Mouse (Mus musculus) B cell, adult 2 months (primary cell): ENCODE results near the gene Ankfn1.

Experiments
- DNase-seq, 2 experiments: peaks; one replicate each; pipeline ENCODE4 v3.0.0; 2022

The Ankfn1 gene

DNA sequence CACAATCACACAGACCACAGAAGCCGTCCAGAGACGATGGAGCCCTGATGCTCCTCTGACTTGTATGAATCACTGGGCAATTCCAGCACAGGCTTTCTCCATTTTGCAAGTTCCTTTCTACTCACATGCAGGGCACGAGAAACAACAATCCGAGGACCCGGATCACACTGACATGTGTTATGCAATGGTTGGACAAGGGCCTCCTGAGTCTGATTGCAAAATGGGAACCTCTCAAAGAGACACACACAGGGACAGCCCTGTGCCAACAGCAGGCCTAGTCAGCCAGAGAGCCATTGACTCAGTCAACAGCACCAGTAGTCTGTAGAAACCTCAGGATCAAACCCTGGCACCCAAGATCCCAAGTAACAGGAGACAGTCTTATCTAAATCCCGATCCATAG, 318.0 kb downstream of the Ankfn1 start:
- DNase-seq = no peak

DNA sequence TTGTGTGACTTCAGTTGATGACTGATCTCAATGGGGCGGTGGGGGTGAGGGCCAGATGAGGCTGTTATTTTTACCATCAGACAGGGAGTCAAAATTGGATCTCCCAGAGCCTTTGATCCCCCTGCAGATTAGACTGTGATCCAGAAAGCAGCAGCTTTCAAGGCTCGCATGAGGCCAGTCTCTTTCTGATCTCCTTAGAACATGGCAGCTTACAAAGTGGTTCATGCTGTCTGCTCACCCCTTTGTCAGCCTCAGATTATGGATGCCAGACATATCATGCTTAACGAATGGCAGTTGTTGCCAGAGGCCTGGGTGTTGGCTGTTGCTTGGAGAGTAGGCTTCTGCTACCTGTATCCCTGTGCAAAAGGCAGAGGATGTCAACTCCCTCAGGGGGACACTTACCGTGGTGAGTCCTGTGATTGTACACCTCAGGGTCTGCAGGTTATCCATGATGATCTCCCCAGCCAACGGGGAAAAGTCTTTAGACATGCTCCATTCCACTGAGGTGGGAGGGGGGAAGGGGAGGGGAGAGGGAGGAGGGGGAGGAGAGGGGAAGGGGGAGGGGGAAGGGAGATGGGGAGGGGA, 321.7 kb downstream of the Ankfn1 start:
- no peak for DNase-seq

DNA sequence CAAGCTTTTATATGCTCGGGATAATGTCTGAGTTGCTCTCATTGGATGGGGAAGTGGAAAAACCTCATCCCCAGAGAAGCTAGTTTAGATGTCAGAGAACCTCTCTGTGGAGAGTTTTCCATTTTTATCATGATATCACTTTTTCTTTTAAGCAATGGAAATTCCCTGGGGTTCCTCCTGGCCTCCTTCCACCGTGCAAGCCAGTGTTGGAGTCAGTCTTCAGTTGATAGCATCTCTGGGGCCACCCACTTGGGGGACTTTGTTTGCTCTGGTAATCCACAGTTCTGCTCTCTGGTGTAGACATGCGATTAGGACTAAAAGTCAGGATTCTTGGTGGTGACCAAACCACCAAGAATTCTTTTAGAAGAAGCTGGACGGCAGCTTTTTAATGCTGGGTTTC, 322.8 kb downstream of the Ankfn1 start:
- DNase-seq = no peak

DNA sequence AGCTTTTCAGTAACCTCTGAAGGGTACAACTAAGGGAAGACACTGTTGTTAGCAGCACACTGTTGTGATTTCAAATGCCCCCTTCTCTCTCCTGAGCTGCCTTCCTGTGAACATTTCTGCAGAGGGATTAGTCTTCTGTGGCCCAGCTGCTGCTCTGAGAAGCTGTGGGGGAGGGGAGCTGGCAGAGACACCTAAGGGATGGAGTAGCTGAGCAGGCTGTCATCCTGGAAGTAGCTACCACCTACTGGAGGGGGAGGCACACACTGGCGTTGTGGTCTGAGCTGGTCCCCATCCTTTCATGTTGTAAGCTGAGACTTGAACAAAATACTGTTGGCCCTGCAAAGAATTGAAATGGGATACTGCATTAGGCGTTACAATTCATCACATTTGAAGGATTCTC, 324.6 kb downstream of the Ankfn1 start:
- DNase-seq = no peak

DNA sequence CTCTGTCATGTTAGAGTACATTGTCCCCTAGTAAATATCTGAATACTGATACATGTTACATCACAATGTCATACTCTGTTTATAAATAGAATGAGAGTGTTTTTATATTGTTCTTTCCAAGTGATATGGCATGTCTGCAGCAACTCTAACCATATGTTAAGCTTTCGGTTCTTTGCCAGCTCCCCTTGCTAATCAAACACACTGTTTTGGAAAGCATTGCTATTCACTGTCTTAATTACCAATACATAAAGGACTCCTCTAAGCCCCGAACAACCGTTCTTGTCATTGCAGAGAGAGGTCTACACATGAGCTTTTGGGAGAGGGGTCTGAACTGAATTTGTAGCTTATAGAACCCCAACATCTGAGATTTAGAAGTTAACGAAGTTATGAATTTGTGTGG, 327.0 kb downstream of the Ankfn1 start:
- no peak for DNase-seq

DNA sequence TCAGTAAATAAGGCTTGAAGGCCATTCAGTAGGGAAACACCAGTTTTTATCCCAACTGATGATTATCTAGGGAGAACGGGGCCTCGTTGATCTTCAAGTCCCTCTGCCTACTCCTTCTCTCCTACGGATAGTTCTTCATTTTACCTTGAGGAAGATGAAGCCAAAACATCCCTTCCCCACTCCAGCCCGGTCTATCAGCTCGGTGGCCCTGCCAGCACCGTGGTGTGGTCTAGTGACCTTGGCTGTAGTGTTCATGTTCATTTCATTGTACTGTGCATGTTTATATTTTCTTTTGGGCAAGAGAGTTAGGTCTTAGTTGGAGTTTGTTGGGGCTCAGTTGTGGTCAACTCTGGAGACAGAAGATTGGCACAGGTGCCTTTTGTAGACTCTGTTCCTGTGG, 328.5 kb downstream of the Ankfn1 start:
- no peak for DNase-seq

DNA sequence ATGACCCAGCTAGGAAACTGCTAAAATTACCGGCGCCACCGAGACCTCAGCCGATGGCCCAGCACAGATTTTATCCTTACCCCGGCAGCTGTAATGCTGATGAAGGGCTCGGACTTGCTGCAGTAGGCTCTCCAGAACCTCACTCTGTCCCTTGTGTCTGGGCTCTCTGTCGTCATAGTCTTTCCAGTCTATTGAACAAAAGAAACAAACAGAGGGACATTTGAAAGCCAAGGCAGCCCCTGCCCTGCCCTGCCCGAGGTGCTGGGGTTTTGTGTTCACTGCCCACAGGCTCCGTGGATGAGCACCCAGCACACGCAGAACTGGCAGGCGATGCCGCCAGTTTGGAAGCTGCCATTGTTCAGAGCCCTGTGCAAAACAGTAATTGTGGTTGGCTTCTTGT, 330.0 kb downstream of the Ankfn1 start:
- DNase-seq = no peak

DNA sequence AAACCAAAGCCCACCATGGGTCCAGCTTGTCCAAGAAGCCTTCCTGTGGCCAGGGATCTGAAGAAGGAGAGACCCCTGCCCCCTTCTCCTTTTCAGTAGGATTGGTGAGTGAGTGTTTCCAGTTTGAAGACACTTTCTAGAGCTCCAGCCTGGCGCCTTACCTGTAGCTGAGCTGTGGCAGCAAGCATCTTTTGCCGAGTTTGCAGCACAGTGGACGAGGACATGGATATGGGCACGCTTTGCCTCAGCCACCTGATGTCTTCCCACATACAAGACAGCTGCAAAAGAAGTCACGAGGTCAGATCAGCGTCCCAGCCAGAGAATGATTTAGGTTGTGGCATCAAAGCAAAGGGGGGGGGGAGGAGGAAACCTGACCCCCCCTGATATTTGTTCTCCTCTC, 336.9 kb downstream of the Ankfn1 start:
- no peak for DNase-seq

DNA sequence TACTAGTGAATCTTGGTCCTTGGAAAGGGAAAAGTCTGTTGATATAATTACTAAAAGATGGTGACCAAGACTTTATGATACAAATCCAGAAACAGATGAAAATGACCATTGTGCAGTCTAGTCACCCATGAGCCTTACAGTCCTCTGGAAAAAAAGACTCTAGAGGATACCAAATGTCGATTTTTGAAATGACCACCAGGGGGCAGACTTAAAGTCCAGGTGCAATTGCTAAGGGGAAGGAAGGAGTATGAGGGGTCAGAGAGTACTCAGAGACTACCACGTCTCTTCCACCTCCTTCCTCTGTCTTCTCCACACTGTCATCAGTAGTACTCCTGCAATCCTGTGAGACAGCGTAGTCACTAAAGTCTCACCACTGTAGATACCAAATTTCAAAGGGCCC, 353.1 kb downstream of the Ankfn1 start:
- peak; percentile 13 to 17 for DNase-seq

DNA sequence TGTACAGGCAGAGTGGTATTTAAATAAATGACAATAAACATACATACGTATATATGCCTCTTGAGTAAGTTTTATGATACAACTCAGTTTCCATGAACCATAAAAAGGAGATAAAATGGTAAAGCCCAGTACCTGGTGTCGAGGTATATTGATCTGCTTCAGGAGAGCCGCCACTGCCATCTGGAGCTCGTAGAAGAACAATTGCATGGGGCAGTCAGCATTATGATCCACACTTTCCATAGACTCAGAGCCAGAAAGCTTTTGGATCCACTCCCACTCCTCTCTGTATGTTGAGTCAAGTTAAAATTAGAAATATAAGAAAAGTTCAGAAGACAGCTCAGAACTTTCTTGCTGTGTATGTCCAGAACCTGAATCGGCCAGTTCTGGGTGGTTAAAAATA, 354.8 kb downstream of the Ankfn1 start:
- no peak for DNase-seq

DNA sequence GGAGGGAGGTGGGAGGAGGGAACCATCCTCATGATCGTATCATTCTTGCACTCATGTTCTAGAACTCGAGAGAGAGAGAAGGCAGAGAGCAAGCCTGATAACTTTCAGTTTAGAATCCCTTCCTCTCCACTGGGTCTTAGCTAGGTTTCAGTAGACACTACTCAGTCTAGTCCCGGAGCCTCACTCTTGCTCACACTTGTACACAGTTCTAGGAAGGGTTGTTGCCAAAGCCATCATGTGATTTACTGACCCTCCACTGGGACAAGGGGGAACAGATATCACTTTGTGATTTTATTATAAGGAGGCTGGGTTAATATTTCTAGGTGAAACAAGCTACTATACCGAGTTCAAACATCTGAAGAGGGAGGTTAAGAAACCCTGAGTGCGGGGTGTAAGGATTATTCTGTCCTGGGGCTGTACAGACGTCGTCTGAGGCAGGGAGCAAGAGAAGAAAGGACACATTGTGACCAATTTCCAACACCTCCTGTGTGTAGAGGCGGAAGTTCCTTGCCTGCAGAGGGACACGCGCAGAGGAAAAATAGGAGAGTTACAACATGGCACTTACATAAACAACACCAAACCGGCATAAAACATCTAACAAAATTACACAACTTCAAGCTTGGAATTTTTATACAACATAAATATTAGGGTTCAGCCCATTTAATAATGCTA, 356.6 kb downstream of the Ankfn1 start:
- DNase-seq = no peak

DNA sequence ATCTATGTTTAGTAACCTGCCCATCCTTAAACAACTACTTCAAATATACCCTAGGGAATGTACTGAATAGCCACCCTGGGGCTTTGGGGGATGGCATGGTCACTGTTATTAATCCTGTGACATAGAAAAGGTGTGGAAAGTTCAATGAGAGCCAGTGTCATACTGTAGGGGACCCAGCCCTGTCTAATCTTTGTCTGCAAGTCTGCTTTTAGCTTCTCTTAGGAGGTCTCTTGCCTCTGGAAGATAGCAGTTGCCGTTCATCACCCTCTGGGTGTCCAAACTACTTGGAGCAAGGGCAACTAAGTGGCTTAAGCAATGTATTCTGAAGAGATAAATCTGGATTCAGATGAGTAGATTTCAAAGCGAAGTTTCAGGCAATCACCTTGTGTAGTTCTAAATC, 357.6 kb downstream of the Ankfn1 start:
- DNase-seq = no peak

DNA sequence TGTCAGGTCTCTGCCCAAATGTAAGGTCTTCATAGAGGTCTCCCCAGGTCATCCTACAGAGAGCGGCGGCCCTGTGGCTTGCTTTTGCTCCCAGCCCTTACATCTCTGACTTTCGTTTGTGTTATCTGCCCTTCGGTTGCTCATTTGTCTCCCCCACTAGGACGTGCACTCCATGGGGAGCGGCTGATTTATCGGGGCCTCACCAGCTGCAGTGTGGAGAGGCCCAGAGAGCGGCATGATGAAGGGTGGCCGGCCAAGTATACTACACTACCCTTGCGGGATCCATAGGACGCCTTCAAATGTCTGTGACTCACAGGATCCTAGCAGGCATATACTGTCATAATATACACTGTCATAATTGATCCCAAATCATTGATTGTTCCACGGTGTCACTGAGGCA, 358.8 kb downstream of the Ankfn1 start:
- no peak for DNase-seq

DNA sequence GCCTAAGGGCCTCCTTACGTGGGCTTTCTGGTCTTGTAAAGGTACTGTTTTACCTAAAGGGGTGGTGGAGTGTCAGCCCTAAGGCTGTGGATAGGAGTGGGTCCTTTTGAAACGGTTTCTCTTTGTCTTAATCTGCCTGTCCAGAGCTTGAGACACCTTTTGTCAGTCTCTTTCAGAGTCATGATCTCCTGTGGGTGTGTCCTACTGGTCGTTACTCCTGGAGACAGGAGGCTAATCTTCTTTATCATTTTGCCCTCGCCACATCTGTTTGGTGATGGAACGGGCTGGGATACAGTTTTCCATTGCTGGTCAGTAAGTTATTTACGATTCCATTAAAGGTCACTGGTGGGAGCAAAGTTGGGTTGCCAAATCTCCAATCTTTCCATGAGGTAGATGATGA, 360.7 kb downstream of the Ankfn1 start:
- DNase-seq = no peak

DNA sequence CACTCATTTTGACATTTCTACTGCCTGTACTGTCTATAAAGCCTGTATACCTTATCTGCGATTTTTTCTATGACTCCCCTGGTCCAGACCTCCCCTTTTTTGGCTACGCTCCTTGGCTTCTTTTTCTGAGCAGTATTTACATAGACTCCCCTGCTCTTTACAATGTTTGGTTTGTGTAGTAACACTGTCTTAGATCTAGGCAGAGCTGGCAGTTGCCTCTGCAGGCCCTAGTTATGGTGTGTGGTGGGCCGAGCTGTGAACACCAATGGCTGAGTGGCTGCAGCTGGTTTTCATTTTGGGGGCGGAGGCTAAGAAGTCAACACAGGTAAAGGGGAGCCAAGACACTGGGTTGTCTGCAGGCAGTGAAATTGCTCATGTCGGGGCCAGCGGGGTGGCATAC, 368.7 kb downstream of the Ankfn1 start:
- DNase-seq = no peak

DNA sequence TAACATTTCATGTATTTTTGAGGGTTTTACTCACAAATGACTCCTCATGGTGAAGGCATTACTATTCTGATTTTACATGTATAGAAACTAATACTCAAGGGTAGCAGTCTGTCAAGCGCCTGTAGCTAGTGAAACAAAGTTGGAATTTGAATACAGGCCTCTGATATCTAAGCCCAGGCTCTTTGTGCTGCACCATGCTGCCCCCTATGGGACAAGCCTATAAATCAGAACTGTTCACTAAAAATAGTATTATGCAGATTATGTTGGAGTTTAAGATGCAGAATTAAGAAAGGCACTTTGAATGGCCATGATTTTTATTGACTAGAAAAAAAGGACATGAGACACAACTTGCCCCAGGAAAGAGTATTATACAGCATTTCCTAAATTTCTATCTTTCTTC, 373.0 kb downstream of the Ankfn1 start:
- peak; percentile 2 to 8 for DNase-seq

DNA sequence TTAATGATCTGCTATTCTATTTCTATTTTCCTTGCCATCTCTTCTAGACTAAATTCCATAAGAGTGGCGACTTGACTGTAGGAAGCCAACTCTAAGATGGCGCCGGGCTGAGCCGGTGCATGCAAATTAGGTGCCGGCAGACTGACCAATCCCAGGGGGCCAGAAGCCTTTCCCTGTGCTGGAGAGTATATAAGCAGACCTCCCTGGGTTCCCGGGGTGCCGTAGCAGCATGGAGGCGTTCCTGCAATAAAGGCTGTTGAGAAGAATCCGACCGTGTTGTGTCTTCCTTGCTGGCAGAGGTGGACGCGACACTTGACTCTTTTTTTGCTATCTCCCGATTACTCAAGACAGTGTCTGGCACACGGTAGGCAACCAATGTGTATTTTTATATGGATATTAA, 374.0 kb downstream of the Ankfn1 start:
- no peak for DNase-seq

DNA sequence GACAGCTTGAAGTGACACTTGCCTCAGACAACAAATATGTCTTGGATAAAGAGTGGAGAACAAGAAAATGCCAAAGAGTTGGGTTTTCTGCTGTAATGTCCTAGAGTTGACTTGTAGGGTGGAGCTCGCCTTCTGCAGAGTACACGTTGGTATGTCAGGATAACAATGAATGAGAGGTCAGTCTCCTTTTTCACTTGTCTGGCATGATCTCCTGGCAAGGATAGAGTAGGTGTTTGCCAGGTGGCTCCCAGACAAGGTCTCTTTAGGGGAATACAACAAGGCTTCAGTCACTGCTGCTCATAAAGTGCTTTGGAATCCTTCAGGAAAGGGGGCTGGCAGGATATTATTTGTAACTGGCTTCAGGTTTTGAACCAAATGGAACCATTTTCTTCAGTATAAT, 388.6 kb downstream of the Ankfn1 start:
- DNase-seq = no peak

DNA sequence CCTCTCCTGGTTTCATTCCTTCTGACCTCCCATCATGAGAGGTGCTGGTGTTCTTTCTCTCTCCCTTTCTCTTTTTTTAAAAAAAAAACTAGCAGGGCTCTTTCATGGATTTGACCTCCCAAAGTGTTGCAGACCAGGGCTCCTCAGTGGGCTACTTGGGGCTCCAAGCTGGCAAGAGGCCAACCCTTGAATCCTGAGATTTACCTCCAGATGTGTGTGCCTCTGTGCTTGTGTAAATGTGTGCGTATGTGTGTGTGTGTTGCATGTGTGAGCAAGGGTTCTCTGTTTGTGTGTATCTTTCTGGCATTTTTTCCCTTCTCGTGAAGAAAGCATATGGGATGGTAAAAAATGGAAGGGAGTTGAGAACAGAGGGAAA, 394.8 kb downstream of the Ankfn1 start:
- DNase-seq = no peak

DNA sequence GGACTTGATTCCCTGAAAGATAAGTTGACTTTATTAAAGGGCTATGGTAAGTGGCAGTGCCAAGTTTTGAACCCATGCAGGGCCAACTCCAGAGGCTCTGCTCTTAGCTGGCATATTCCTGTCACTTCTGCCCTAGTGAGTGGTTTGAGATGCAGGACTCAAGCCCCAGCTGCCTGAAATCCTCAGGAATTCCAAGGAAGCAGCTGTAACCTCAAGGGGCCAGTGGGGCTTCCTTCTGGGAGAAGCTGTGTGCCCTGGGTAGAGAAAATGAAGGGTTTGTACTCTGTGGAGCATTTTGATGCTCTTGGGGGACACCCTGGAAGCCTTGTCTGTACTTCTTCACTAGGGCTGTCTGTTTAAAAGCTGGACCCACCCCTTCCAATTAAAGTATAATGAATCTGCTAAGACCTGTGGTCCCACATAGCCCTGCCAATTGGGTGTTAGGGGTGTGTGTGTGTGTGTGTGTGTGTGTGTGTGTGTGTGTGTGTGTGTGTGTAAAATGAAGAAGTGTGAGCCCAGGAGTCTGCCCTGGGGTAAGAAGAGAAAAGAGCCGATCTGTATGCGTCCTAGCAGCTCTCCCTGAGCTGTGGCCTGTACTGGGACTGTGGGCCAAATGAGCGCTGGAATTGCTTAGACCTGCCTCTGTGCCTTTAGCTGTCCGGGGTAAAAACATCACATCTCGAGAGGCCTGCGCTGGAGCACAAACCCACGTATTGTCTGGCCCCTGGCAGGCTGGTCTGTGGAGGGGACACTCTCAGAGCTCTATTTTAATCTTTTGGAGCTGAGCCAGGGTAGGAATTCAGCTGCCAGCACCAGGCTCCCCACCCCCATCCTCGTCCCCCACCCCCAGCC, 395.4 kb downstream of the Ankfn1 start:
- no peak for DNase-seq

DNA sequence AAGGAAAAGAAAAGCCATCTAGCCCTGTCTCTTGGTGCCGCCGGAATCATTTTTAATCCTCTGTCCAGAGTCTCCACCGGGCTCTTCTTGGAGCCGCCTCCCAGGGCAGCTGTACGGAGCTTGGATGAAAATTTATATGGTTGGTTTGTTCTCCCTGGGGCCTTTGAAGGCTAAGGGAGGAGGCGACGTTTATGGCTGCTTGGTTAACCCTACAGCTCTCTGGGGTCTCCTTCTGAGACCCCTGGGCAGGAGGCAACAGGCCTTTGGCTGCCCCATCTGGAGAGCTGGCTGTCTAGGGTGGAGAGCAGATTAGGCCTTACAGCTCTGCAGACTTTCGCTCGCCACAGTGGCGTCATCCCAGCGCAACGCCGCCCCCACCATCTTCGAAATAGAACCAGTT, 406.5 kb downstream of the Ankfn1 start:
- DNase-seq = no peak

DNA sequence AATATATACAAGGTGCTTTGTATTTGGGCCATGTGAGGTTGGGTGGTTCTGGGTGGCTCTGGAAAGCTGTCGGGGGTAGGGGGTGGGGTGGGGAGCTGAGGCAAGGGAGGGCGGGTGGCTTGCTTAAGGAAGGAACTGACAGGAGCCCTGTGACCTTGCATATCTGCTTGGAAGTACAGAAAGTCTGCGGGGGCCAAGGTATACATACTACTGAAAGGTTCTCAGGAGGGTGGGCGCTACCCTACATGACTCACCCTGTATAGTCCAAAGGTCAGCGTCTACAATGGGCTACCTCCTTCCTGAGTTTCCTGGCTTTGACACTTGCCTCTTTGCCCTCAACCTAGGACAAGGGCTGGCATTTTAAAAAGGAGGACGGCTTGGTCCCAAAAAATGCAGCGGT, 407.1 kb downstream of the Ankfn1 start:
- DNase-seq = no peak

DNA sequence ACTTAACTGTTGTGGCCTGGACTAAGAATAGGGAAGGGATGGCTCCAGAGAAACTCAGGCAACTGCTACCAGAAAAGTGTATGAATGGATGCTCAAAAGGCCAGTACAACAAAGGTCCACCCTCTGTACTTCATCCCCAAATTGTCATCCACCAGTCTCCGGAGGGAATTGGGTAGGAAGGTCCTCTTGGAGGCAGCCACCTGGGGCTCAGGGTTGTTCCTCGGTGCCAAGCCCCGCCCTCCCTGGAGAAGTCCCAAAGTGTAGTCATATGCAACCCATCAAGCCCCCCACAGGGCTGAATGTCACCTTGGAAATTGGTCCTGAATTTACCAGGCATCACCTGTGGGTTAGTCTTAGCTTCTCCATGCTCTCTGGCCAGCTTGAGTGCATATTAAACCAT, 413.5 kb downstream of the Ankfn1 start:
- no peak for DNase-seq

DNA sequence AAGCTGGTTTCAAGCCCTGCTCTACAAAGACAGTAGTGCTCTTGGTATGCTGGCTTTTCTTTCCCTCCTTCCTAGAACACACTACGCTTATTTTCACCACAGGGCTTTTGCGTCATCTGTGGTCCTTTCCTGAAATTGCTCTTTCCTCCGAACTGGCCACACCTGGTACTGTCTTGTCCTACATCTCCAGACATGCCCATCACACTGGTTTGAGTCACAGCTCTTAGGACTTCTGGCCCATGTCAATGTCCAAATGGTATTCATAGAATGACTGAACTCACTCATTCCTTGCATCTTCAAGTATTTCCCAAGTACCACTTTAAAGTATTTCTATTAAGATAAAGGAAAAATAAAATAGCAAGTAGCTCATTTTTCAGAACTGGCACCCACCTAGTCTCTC, 416.6 kb downstream of the Ankfn1 start:
- DNase-seq = no peak
